Mouse (Mus musculus) heart, adult 2 months (tissue): ENCODE measurements at regions not wholly inside any gene's neighbourhood (a gene's known extent, or its start where the extent isn't known, plus 50 kb on each side); places are given as distances from the start of the nearest gene placed in this dataset.
A peak's percentile ranks its signal among the peaks of the same experiment; 100 is the strongest.

ENCODE experiments used
- DNase-seq, 2 experiments: peaks; one replicate each; pipeline ENCODE4 v3.0.0; 2021
- H3K27ac ChIP-seq: fragments of 200-600 bp; 2 replicates; pipeline ENCODE4 v1.8.1; 2022
- H3K27me3 ChIP-seq: fragments of 200-500 bp; 2 replicates; pipeline ENCODE4 v1.6.1; 2012; ENCODE audit warnings: mild to moderate bottlenecking, low read length, inconsistent platforms, mixed read lengths; ENCODE audit not compliant: control insufficient read depth, insufficient read depth
- H3K36me3 ChIP-seq: fragments of 200-500 bp; 2 replicates; pipeline ENCODE4 v1.6.1; 2012; ENCODE audit warnings: low read length, inconsistent platforms; ENCODE audit not compliant: control insufficient read depth, insufficient read depth
- H3K4me1 ChIP-seq: fragments of 200-500 bp; 2 replicates; pipeline ENCODE4 v1.6.1; 2011; ENCODE audit warnings: low read length; ENCODE audit not compliant: control insufficient read depth, insufficient read depth
- H3K4me3 ChIP-seq: fragments of 200-600 bp; 2 replicates; pipeline ENCODE4 v1.8.1; 2022
- H3K79me2 ChIP-seq: fragments of 200-500 bp; replicated peaks from 2 replicates; pipeline ENCODE4 v1.6.1; 2012; ENCODE audit warnings: mild to moderate bottlenecking, inconsistent platforms, low read length, moderate library complexity, mixed read lengths; ENCODE audit not compliant: control insufficient read depth, insufficient read depth
- H3K9ac ChIP-seq: fragments of 200-500 bp; 2 replicates; pipeline ENCODE4 v1.6.1; 2012; ENCODE audit warnings: low read depth, mild to moderate bottlenecking, control low read depth, inconsistent platforms, low read length, mixed read lengths
- CTCF ChIP-seq: fragments of 200-600 bp; IDR thresholded peaks from 2 replicates; pipeline ENCODE4 v1.8.1; 2022; ENCODE audit warnings: antibody characterized with exemption, mild to moderate bottlenecking, moderate library complexity
- EP300 ChIP-seq: fragments of 200-500 bp; IDR thresholded peaks from 2 replicates; pipeline ENCODE4 v1.6.1; 2011; ENCODE audit warnings: low read depth, low read length, control low read depth; ENCODE audit not compliant: insufficient read depth
- POLR2A ChIP-seq: fragments of 200-500 bp; IDR thresholded peaks from 2 replicates; pipeline ENCODE4 v1.6.1; 2011; ENCODE audit warnings: mild to moderate bottlenecking, low read depth, low read length, control low read depth; ENCODE audit not compliant: insufficient read depth
- WGBS: fragments of 180-500 bp; shearing (Covaris S2); methylation state at CpG from one replicate; pipeline ENCODE4 v1.1.7; 2018; 5-methylcytosine and 5-hydroxymethylcytosine counted together
- intact Hi-C: fragments of 180-260 bp; cut with DNase I; formaldehyde crosslinking; loops from one replicate; pipeline ENCODE4 v1.15.1; 2025

- 70% methylated on average over 7 of the region's 7 CpGs for WGBS
- Histone ChIP-seq H3K79me2 (no peaks in the 10 kb centered on the region), H3K4me3 (no peak overlapping the region), H3K27ac (no peak overlapping the region), H3K4me1 (no peaks in the 10 kb centered on the region), H3K36me3 (no peaks in the 10 kb centered on the region), H3K9ac (no peak overlapping the region), H3K27me3 (no peaks in the 10 kb centered on the region)
- no peak for TF ChIP-seq POLR2A
- TF ChIP-seq EP300, result no peak
- no peak for TF ChIP-seq CTCF
- intact Hi-C loops, result no loop called here
- DNase-seq, result no peak
Measured at GRCm38 (mm10) chr13:51937898-51938297, 91.4 kb downstream of the Gadd45g start.

- no peak overlapping the region for H3K27ac ChIP-seq
- TF ChIP-seq POLR2A (no peak), EP300 (no peak), CTCF (no peak)
- no peak for DNase-seq
- intact Hi-C loops, result no loop called here
- no peaks in the 10 kb centered on the region for H3K79me2 ChIP-seq
- H3K36me3 ChIP-seq, result no peaks in the 10 kb centered on the region
- WGBS, result 72% methylated on average over 4 of the region's 4 CpGs
- no peaks in the 10 kb centered on the region for H3K4me1 ChIP-seq
- no peak overlapping the region for H3K4me3 ChIP-seq
- H3K27me3 ChIP-seq, result no peaks in the 10 kb centered on the region
- no peak overlapping the region for H3K9ac ChIP-seq
Measured at GRCm38 (mm10) chr13:51939262-51939661, 92.8 kb downstream of the Gadd45g start.

GRCm38 (mm10) chr13:51939715-51940114 is 93.2 kb downstream of the Gadd45g start:
- Histone ChIP-seq H3K27me3 (no peaks in the 10 kb centered on the region), H3K36me3 (no peaks in the 10 kb centered on the region), H3K27ac (no peak overlapping the region), H3K4me1 (no peaks in the 10 kb centered on the region), H3K9ac (no peak overlapping the region), H3K4me3 (no peak overlapping the region), H3K79me2 (no peaks in the 10 kb centered on the region)
- 93% methylated on average over 6 of the region's 6 CpGs for whole genome bisulfite sequencing
- intact Hi-C loops, result no loop called here
- DNase-seq, result no peak
- no peak for TF ChIP-seq CTCF
- no peak for TF ChIP-seq POLR2A
- TF ChIP-seq EP300, result no peak

GRCm38 (mm10) chr13:51946171-51946570 is 99.7 kb downstream of the Gadd45g start:
- H3K27ac ChIP-seq, result no peak overlapping the region
- DNase-seq, result peak; percentile 48 to 78
- no peaks in the 10 kb centered on the region for H3K36me3 ChIP-seq
- 30% methylated on average over 3 of the region's 3 CpGs for WGBS
- H3K27me3 ChIP-seq, result no peaks in the 10 kb centered on the region
- H3K4me1 ChIP-seq, result peaks cover 7% of the 10 kb centered on the region
- TF ChIP-seq POLR2A, result no peak
- TF ChIP-seq EP300, result peak; percentile 62; the same call in 1 of the 2 replicates
- intact Hi-C loops, result no loop called here
- no peaks in the 10 kb centered on the region for H3K79me2 ChIP-seq
- no peak overlapping the region for H3K4me3 ChIP-seq
- no peak overlapping the region for H3K9ac ChIP-seq

DNA sequence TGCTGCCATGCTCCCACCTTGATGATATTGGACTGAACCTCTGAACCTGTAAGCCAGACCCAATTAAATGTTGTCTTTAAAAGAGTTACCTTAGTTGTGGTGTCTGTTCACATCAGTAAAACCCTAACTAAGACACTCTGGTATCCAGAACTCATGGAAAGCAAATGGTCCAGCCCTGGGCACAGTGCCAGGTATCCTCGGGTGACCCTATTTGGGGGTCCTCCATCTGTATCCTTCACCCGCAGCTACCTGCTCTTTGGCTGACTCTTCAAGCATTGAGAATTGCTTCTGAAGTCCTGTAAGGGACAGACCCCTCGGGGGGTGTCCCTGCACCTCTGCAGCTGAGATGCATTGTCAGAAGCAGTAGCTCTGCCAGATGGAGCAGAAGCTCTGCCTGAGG is 102.4 kb downstream of the Gadd45g start:
- no peak overlapping the region for H3K4me3 ChIP-seq
- no peak overlapping the region for H3K9ac ChIP-seq
- H3K27ac ChIP-seq, result no peak overlapping the region
- H3K79me2 ChIP-seq, result no peaks in the 10 kb centered on the region
- intact Hi-C loops, result no loop called here
- 93% methylated on average over 3 of the region's 3 CpGs for WGBS
- H3K4me1 ChIP-seq, result peaks cover 7% of the 10 kb centered on the region
- TF ChIP-seq EP300, result no peak
- no peak for TF ChIP-seq POLR2A
- H3K27me3 ChIP-seq, result no peaks in the 10 kb centered on the region
- no peak for DNase-seq
- no peaks in the 10 kb centered on the region for H3K36me3 ChIP-seq

GRCm38 (mm10) chr13:51951506-51952038 is 105.1 kb downstream of the Gadd45g start:
- Histone ChIP-seq H3K27me3 (no peaks in the 10 kb centered on the region), H3K4me3 (no peak overlapping the region), H3K79me2 (no peaks in the 10 kb centered on the region), H3K27ac (no peak overlapping the region), H3K36me3 (no peaks in the 10 kb centered on the region), H3K4me1 (no peaks in the 10 kb centered on the region), H3K9ac (no peak overlapping the region)
- no peak for TF ChIP-seq EP300
- TF ChIP-seq CTCF, result no peak
- no peak for TF ChIP-seq POLR2A
- intact Hi-C loops, result no loop called here
- WGBS, result 91% methylated on average over 7 of the region's 7 CpGs
- no peak for DNase-seq
